Mouse (Mus musculus) forebrain, embryonic 12.5 days (tissue): ENCODE measurements around the gene Myom1. TPM values are rescaled to one million over a fixed set of nuclear protein-coding genes. Genes with fewer than 3 reads are reported as not detected.

Experiments
- ATAC-seq: fragments of 200-750 bp; cut with Nextera tagmentation; 2 replicates; pipeline ENCODE4 v1.8.0; 2017; ENCODE audit warnings: moderate TSS enrichment; ENCODE audit not compliant: low FRiP score
- H3K27ac ChIP-seq: fragments of 300-500 bp; sonication (generic); 2 replicates; pipeline ENCODE4 v1.5.1; 2016; ENCODE audit warnings: mild to moderate bottlenecking
- H3K27me3 ChIP-seq: fragments of 300-500 bp; sonication (generic); 2 replicates; pipeline ENCODE4 v1.6.1; 2016; ENCODE audit warnings: mild to moderate bottlenecking
- H3K36me3 ChIP-seq: fragments of 300-500 bp; sonication (generic); replicated peaks from 2 replicates; pipeline ENCODE4 v1.6.1; 2016; ENCODE audit warnings: mild to moderate bottlenecking
- H3K4me1 ChIP-seq: fragments of 300-500 bp; sonication (generic); 2 replicates; pipeline ENCODE4 v1.6.1; 2016
- H3K4me2 ChIP-seq: fragments of 300-500 bp; sonication (generic); 2 replicates; pipeline ENCODE4 v1.6.1; 2016; ENCODE audit warnings: mild to moderate bottlenecking, moderate library complexity
- H3K4me3 ChIP-seq: fragments of 300-500 bp; sonication (generic); replicated peaks from 2 replicates; pipeline ENCODE4 v1.5.1; 2016; ENCODE audit warnings: mild to moderate bottlenecking
- H3K9ac ChIP-seq: fragments of 300-500 bp; sonication (generic); 2 replicates; pipeline ENCODE4 v1.6.1; 2016; ENCODE audit warnings: mild to moderate bottlenecking
- H3K9me3 ChIP-seq: fragments of 300-500 bp; sonication (generic); 2 replicates; pipeline ENCODE4 v1.6.1; 2016
- WGBS: fragments of 180-500 bp; shearing (Covaris S2); methylation state at CpG from one replicate; pipeline ENCODE4 v1.1.7; 2016; 5-methylcytosine and 5-hydroxymethylcytosine counted together
- polyA plus RNA-seq: library from polyadenylated mRNA; unstranded; fragments of >200 nt; fragmentation: Nextera tagmentation; extraction: Ambion mirVana; gene quantifications from 2 replicates; pipeline ENCODE4 v1.2.1, GENCODE M21; 2016

Myom1 gene
- polyA plus RNA-seq, 1 experiment from 2014 or later: 1.7 TPM

GRCm38 (mm10) chr17:71129489-71130261, 127.2 kb downstream of the Myom1 start:
- no peak for ATAC-seq
- Histone ChIP-seq H3K4me1 (peaks cover 3% of the 10 kb centered on the region), H3K9ac (no peak overlapping the region), H3K27me3 (no peaks in the 10 kb centered on the region), H3K4me3 (no peak overlapping the region), H3K9me3 (no peaks in the 10 kb centered on the region), H3K27ac (no peak overlapping the region), H3K36me3 (no peaks in the 10 kb centered on the region), H3K4me2 (no peak overlapping the region)
- 76% methylated on average over 9 of the region's 9 CpGs for WGBS

GRCm38 (mm10) chr17:71132221-71132620, 129.8 kb downstream of the Myom1 start:
- H3K4me1 ChIP-seq: peaks cover 3% of the 10 kb centered on the region; the same call in 1 of the 2 replicates
- H3K4me2 ChIP-seq: no peak overlapping the region
- no peak overlapping the region for H3K9ac ChIP-seq
- H3K36me3 ChIP-seq: no peaks in the 10 kb centered on the region
- no peak overlapping the region for H3K27ac ChIP-seq
- H3K9me3 ChIP-seq: no peaks in the 10 kb centered on the region
- ATAC-seq: no peak
- no peak overlapping the region for H3K4me3 ChIP-seq
- no peaks in the 10 kb centered on the region for H3K27me3 ChIP-seq

DNA sequence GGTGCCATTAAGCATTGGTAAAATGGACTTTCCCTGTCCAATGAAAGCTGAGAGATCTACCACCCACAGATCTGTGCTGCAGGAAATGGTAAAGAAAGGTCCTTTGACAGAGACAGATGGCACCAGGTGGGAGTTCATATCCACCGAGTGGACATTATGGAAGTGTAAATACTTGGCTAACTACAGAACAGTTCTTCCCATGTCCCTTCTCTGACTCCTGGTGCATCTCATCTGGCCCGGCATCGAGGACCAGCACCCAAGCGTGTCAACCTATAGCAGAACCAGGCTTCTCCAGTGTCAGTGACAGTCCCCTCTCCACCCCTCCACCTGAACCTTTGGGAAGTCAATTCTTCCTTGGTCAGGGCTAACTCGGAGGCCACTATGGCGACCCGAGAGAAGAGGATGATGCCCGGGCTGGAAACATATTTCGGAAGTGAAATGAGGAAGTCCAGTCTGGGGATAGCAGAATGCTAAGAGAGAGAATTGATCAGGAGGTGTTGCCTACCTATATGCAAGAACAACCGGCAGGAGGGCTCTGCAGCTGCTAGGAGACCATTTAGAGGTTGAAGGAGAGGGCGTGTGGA, 130.5 kb downstream of the Myom1 start:
- 93% methylated on average over 11 of the region's 11 CpGs for WGBS
- no peak overlapping the region for H3K4me3 ChIP-seq

GRCm38 (mm10) chr17:71134441-71134955, 132.1 kb downstream of the Myom1 start:
- 91% methylated on average over 3 of the region's 3 CpGs for WGBS
- no peaks in the 10 kb centered on the region for H3K27me3 ChIP-seq
- H3K9ac ChIP-seq: no peak overlapping the region
- H3K4me1 ChIP-seq: peaks cover 3% of the 10 kb centered on the region; the same call in 1 of the 2 replicates
- no peak overlapping the region for H3K27ac ChIP-seq
- H3K4me3 ChIP-seq: no peak overlapping the region
- ATAC-seq: no peak
- H3K4me2 ChIP-seq: no peak overlapping the region
- no peaks in the 10 kb centered on the region for H3K9me3 ChIP-seq
- H3K36me3 ChIP-seq: no peaks in the 10 kb centered on the region

More for the DNA sequence above, 130.5 kb downstream of the Myom1 start:
- Histone ChIP-seq H3K27ac (no peak overlapping the region), H3K36me3 (no peaks in the 10 kb centered on the region), H3K4me2 (no peak overlapping the region), H3K27me3 (no peaks in the 10 kb centered on the region), H3K4me1 (peaks cover 3% of the 10 kb centered on the region; the same call in 1 of the 2 replicates), H3K9ac (no peak overlapping the region), H3K9me3 (no peaks in the 10 kb centered on the region)
- no peak for ATAC-seq

GRCm38 (mm10) chr17:71135108-71135507, 132.7 kb downstream of the Myom1 start:
- no peaks in the 10 kb centered on the region for H3K9me3 ChIP-seq
- H3K27me3 ChIP-seq: no peaks in the 10 kb centered on the region
- no peak overlapping the region for H3K9ac ChIP-seq
- ATAC-seq: no peak
- no peak overlapping the region for H3K4me3 ChIP-seq
- peaks cover under 1% of the 10 kb centered on the region; the same call in 1 of the 2 replicates for H3K4me1 ChIP-seq
- H3K36me3 ChIP-seq: no peaks in the 10 kb centered on the region
- 82% methylated on average over 5 of the region's 5 CpGs for WGBS
- no peak overlapping the region for H3K4me2 ChIP-seq
- H3K27ac ChIP-seq: no peak overlapping the region

DNA sequence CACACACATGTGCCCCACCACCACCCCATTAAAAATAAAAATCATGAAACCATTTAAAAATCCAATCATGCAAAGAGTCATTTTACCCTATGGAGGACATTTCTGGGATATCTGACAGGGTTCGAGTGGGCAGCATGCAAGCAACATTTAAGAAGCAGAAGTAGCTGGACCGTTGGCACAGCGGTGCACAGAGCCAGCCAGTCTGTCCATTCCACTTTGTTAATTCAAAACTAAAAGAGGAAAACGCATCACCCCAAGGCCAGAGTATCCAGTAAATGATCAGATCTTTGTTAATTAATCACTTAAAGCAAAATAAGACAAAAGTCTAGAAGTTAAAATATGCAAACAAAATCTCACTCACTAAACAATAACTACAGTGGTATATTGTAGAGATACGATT, 133.4 kb downstream of the Myom1 start:
- Histone ChIP-seq H3K4me3 (no peak overlapping the region), H3K4me2 (no peak overlapping the region), H3K27ac (no peak overlapping the region), H3K36me3 (no peaks in the 10 kb centered on the region), H3K9ac (no peak overlapping the region), H3K27me3 (no peaks in the 10 kb centered on the region), H3K9me3 (no peaks in the 10 kb centered on the region), H3K4me1 (no peaks in the 10 kb centered on the region)
- WGBS: 89% methylated on average over 5 of the region's 5 CpGs
- ATAC-seq: no peak

GRCm38 (mm10) chr17:71136384-71137333, 134.2 kb downstream of the Myom1 start:
- Histone ChIP-seq H3K4me3 (no peak overlapping the region), H3K4me1 (no peaks in the 10 kb centered on the region), H3K9ac (no peak overlapping the region), H3K9me3 (no peaks in the 10 kb centered on the region), H3K27me3 (no peaks in the 10 kb centered on the region), H3K27ac (no peak overlapping the region), H3K4me2 (no peak overlapping the region), H3K36me3 (no peaks in the 10 kb centered on the region)
- no peak for ATAC-seq
- 87% methylated on average over 16 of the region's 16 CpGs for WGBS

DNA sequence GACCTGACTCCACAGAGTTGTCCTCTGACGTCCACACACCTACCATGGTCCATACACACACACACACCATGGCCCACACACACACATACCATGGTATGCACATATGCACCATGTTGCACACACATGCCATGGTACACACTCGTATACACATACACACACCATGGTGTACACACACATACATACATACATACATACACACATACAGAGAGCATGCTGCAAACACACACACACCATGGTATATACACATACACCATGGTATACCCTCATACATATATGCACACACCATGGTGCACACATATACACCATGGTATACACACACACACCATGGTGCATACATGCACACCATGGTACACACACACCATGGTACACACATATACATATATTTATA, 134.9 kb downstream of the Myom1 start:
- H3K27me3 ChIP-seq: no peaks in the 10 kb centered on the region
- no peaks in the 10 kb centered on the region for H3K4me1 ChIP-seq
- WGBS: 81% methylated on average over 2 of the region's 2 CpGs
- H3K9ac ChIP-seq: no peak overlapping the region
- H3K9me3 ChIP-seq: no peaks in the 10 kb centered on the region
- H3K4me2 ChIP-seq: no peak overlapping the region
- no peak overlapping the region for H3K4me3 ChIP-seq
- H3K36me3 ChIP-seq: no peaks in the 10 kb centered on the region
- H3K27ac ChIP-seq: no peak overlapping the region
- no peak for ATAC-seq

DNA sequence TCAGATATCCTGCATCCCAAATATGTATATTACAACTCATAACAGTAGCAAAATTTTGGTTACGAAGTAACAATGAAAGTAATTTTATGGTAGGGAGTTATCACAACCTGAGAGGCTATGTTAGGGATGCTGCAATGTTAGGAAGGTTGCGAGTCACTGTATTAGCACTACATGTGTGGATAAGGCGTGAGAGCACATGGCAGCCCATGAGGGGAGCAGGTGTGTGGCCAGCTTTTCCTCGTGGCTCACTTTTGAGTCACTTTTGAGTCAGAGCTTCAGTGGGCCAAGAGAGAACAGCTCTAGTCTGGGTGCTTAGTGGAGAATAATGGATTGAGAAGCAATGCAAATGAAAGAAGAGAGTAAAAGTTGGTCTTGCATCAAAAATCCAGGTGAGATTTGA, 139.6 kb downstream of the Myom1 start:
- Histone ChIP-seq H3K4me1 (no peaks in the 10 kb centered on the region), H3K4me2 (no peak overlapping the region), H3K36me3 (no peaks in the 10 kb centered on the region), H3K9ac (no peak overlapping the region), H3K4me3 (no peak overlapping the region), H3K27ac (no peak overlapping the region), H3K27me3 (no peaks in the 10 kb centered on the region), H3K9me3 (no peaks in the 10 kb centered on the region)
- no peak for ATAC-seq
- 89% methylated on average over 4 of the region's 4 CpGs for WGBS

- no peaks in the 10 kb centered on the region for H3K4me1 ChIP-seq
- ATAC-seq: no peak
- H3K27me3 ChIP-seq: no peaks in the 10 kb centered on the region
- H3K27ac ChIP-seq: no peak overlapping the region
- no peaks in the 10 kb centered on the region for H3K36me3 ChIP-seq
- H3K4me3 ChIP-seq: no peak overlapping the region
- no peaks in the 10 kb centered on the region for H3K9me3 ChIP-seq
- no peak overlapping the region for H3K9ac ChIP-seq
- no peak overlapping the region for H3K4me2 ChIP-seq
- 94% methylated on average over 4 of the region's 4 CpGs for WGBS
Measured at GRCm38 (mm10) chr17:71143155-71143554, 140.7 kb downstream of the Myom1 start.

DNA sequence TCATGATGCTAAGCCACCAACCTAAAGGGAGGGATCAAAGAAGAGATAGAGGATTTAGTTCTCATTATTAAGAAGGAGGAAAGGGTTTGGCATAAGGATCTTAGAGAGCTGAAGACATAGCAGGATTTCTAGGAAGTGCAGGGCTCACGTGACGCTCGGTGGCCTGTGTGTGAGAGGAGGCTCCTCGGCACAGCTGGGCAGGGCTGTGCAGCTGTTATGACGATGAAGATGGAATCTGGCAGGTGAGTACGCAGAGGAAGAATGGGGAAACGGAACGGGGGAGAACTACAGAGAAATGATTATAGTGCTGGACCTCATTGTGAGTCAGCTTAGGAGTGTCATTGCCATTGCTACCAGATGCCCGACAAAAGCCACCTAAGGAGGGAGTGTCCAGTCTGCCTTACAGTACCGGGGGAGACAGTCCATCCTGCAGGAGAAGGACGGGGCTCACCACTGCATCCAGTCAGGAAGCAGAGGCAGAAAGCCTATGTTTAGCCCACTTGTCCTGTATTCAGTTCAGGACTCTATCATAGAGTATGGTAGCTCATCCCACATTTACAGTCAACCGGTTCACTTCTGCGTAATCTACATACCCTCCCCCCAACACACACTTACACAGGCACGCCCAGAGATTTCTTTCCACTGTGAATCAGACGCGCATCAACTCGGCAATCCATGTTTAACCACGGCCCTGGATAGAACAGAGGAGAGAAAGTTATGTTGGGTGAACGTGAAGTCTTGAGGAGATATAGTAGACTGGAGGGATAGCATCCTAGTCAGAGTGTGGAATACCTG, 142.1 kb downstream of the Myom1 start:
- WGBS: 92% methylated on average over 19 of the region's 19 CpGs
- H3K36me3 ChIP-seq: no peaks in the 10 kb centered on the region
- H3K27me3 ChIP-seq: no peaks in the 10 kb centered on the region
- H3K4me2 ChIP-seq: no peak overlapping the region
- H3K27ac ChIP-seq: no peak overlapping the region
- no peak for ATAC-seq
- H3K9me3 ChIP-seq: no peaks in the 10 kb centered on the region
- no peak overlapping the region for H3K4me3 ChIP-seq
- no peak overlapping the region for H3K9ac ChIP-seq
- H3K4me1 ChIP-seq: no peaks in the 10 kb centered on the region
